Mouse (Mus musculus): Measurements from ENCODE around the gene Gm9945. TPM values are rescaled to one million over a fixed set of nuclear protein-coding genes. Genes with fewer than 3 reads are reported as not detected.

Gene Gm9945
- polyA plus RNA-seq, 1 experiment: not detected

GRCm38 (mm10) chr11:53472709-53473108 is 7.3 kb upstream of the Gm9945 start:
- TF ChIP-seq CTCF (IDR thresholded peaks at IDR 0.05; ENCODE audit: borderline replicate concordance, insufficient read depth, low read length): no peak
- TF ChIP-seq POLR2A (IDR thresholded peaks at IDR 0.05; ENCODE audit: low read depth, low read length): no peak
- no peak overlapping the region for H3K4me3 ChIP-seq (ENCODE audit: insufficient read depth, low read length)
- H3K27ac ChIP-seq (ENCODE audit: insufficient read depth, low read length): no peak overlapping the region
- no peaks in the 10 kb centered on the region for H3K4me1 ChIP-seq (ENCODE audit: control insufficient read depth, insufficient read depth, low read length)

GRCm38 (mm10) chr11:53475620-53476019 is 4.3 kb upstream of the Gm9945 start:
- H3K27ac ChIP-seq (ENCODE audit: insufficient read depth, low read length): no peak overlapping the region
- no peak for TF ChIP-seq CTCF (IDR thresholded peaks at IDR 0.05; ENCODE audit: borderline replicate concordance, insufficient read depth, low read length)
- no peak for TF ChIP-seq POLR2A (IDR thresholded peaks at IDR 0.05; ENCODE audit: low read depth, low read length)
- no peak overlapping the region for H3K4me3 ChIP-seq (ENCODE audit: insufficient read depth, low read length)
- no peaks in the 10 kb centered on the region for H3K4me1 ChIP-seq (ENCODE audit: control insufficient read depth, insufficient read depth, low read length)

GRCm38 (mm10) chr11:53477833-53478232 is 2.1 kb upstream of the Gm9945 start:
- TF ChIP-seq CTCF (IDR thresholded peaks at IDR 0.05; ENCODE audit: borderline replicate concordance, insufficient read depth, low read length) (no peak), POLR2A (IDR thresholded peaks at IDR 0.05; ENCODE audit: low read depth, low read length) (no peak)
- no peak overlapping the region for H3K4me3 ChIP-seq (ENCODE audit: insufficient read depth, low read length)
- no peak overlapping the region for H3K27ac ChIP-seq (ENCODE audit: insufficient read depth, low read length)
- no peaks in the 10 kb centered on the region for H3K4me1 ChIP-seq (ENCODE audit: control insufficient read depth, insufficient read depth, low read length)

GRCm38 (mm10) chr11:53478383-53479170 is 1.4 kb upstream of the Gm9945 start:
- Histone ChIP-seq H3K27ac (ENCODE audit: insufficient read depth, low read length) (no peak overlapping the region), H3K4me3 (ENCODE audit: insufficient read depth, low read length) (no peak overlapping the region), H3K4me1 (ENCODE audit: control insufficient read depth, insufficient read depth, low read length) (no peaks in the 10 kb centered on the region)
- TF ChIP-seq CTCF (IDR thresholded peaks at IDR 0.05; ENCODE audit: borderline replicate concordance, insufficient read depth, low read length) (no peak), POLR2A (IDR thresholded peaks at IDR 0.05; ENCODE audit: low read depth, low read length) (no peak)

- H3K4me1 ChIP-seq (ENCODE audit: control insufficient read depth, insufficient read depth, low read length): no peaks in the 10 kb centered on the region
- TF ChIP-seq CTCF (IDR thresholded peaks at IDR 0.05; ENCODE audit: borderline replicate concordance, insufficient read depth, low read length) (no peak), POLR2A (IDR thresholded peaks at IDR 0.05; ENCODE audit: low read depth, low read length) (no peak)
- 0 out of 2 replicates have a peak overlapping the region, but pooled peaks have one; percentile 4 for H3K4me3 ChIP-seq (ENCODE audit: insufficient read depth, low read length)
- no peak overlapping the region for H3K27ac ChIP-seq (ENCODE audit: insufficient read depth, low read length)
Observed at GRCm38 (mm10) chr11:53479171-53479782, 689 bp upstream of the Gm9945 start.

GRCm38 (mm10) chr11:53481088-53481730 is 1.2 kb downstream of the Gm9945 start:
- TF ChIP-seq CTCF (IDR thresholded peaks at IDR 0.05; ENCODE audit: borderline replicate concordance, insufficient read depth, low read length) (no peak), POLR2A (IDR thresholded peaks at IDR 0.05; ENCODE audit: low read depth, low read length) (no peak)
- no peak overlapping the region for H3K4me3 ChIP-seq (ENCODE audit: insufficient read depth, low read length)
- H3K4me1 ChIP-seq (ENCODE audit: control insufficient read depth, insufficient read depth, low read length): no peaks in the 10 kb centered on the region
- H3K27ac ChIP-seq (ENCODE audit: insufficient read depth, low read length): no peak overlapping the region

GRCm38 (mm10) chr11:53483159-53483891 is 3.4 kb downstream of the Gm9945 start:
- TF ChIP-seq POLR2A (IDR thresholded peaks at IDR 0.05; ENCODE audit: low read depth, low read length) (no peak), CTCF (IDR thresholded peaks at IDR 0.05; ENCODE audit: borderline replicate concordance, insufficient read depth, low read length) (no peak)
- Histone ChIP-seq H3K27ac (ENCODE audit: insufficient read depth, low read length) (no peak overlapping the region), H3K4me3 (ENCODE audit: insufficient read depth, low read length) (no peak overlapping the region), H3K4me1 (ENCODE audit: control insufficient read depth, insufficient read depth, low read length) (no peaks in the 10 kb centered on the region)

- H3K4me1 ChIP-seq (ENCODE audit: control insufficient read depth, insufficient read depth, low read length): no peaks in the 10 kb centered on the region
- TF ChIP-seq CTCF (IDR thresholded peaks at IDR 0.05; ENCODE audit: borderline replicate concordance, insufficient read depth, low read length): no peak
- TF ChIP-seq POLR2A (IDR thresholded peaks at IDR 0.05; ENCODE audit: low read depth, low read length): no peak
- H3K4me3 ChIP-seq (ENCODE audit: insufficient read depth, low read length): no peak overlapping the region
- no peak overlapping the region for H3K27ac ChIP-seq (ENCODE audit: insufficient read depth, low read length)
Observed at GRCm38 (mm10) chr11:53485719-53486118, 5.8 kb downstream of the Gm9945 start.

- no peak for TF ChIP-seq CTCF (IDR thresholded peaks at IDR 0.05; ENCODE audit: borderline replicate concordance, insufficient read depth, low read length)
- TF ChIP-seq POLR2A (IDR thresholded peaks at IDR 0.05; ENCODE audit: low read depth, low read length): no peak
- no peak overlapping the region for H3K4me3 ChIP-seq (ENCODE audit: insufficient read depth, low read length)
- H3K27ac ChIP-seq (ENCODE audit: insufficient read depth, low read length): no peak overlapping the region
- H3K4me1 ChIP-seq (ENCODE audit: control insufficient read depth, insufficient read depth, low read length): no peaks in the 10 kb centered on the region
Observed at GRCm38 (mm10) chr11:53486351-53486750, 6.4 kb downstream of the Gm9945 start.
